Mouse (Mus musculus) 416B (cell line): Measurements from ENCODE around the gene Qpct.
A peak's percentile ranks its signal among the peaks of the same experiment; 100 is the strongest.

Source experiments
- DNase-seq: peaks from one replicate; pipeline ENCODE4 v3.0.0; 2011; ENCODE audit warnings: low read depth

Qpct gene

DNA sequence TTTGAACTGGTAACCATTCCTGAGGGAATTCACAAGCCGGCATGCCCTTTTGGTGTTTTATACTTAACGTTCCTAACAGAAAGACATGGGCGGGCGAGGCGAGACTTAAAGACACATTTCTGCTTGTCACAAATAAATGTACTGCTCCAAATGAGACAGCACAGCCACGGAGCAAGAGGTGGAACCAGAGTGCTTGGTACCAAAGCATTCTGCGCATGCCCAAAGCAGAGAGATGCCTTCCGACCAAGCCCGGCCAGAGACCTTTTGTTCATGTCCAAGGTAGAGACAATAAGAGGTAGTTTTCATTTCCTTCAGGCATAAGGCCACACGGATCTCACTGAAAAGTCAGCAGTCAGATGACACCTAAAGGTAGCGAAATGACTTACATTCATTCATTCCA lies 20.2 kb downstream of the Qpct start:
- DNase-seq, result no peak

DNA sequence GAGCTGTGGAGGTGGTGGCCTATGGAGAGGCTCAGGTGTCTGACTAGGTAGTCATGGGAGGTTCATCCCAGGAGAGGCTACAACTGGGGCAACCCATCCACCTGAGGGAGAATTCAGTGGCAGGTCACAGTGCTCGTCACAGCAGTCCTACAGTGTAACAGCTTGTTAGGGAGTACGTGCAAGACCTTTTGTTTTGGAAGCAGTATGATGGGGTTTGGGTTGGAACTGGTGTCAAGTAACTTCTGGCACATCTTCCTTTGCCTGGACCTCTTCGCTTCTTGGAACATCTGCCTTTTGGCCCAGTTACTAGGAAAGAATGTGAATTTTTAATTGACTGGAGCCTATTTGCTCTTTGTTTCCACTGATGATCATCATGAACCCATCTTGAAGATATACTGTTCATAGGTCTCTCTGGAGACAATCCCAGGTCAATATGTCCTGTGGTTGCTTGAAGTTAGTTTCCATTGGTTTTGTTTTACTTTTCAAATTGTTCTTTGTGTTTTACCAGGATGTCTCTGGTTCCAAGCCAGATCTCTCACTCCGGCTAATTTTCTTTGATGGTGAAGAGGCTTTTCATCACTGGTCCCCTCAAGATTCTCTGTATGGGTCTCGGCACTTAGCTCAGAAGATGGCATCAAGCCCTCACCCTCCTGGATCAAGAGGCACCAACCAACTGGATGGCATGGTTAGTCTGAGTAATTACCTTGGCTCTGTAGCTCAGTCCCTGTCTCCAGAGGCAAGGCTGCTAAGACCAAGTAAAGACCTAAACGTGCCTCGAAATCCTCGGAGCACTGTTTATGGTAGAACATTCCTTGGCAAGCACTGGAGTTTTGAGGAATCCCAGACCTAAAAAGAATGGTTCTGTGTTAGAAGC lies 25.5 kb downstream of the Qpct start:
- no peak for DNase-seq

DNA sequence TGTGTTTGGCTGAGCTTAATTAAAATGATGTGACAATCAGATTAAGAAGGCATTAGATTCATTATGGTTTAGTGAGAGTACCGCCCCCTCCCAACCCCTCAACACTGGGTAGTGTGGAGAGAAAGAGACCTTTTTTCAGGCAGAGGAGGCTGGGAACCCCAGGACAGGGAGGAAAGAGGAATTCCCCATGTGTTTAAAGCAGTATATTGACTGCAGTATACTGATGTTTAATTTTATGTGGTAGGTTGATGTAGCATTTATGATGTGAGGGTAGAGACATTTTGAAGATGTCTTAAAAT lies 26.1 kb downstream of the Qpct start:
- DNase-seq, result no peak

DNA sequence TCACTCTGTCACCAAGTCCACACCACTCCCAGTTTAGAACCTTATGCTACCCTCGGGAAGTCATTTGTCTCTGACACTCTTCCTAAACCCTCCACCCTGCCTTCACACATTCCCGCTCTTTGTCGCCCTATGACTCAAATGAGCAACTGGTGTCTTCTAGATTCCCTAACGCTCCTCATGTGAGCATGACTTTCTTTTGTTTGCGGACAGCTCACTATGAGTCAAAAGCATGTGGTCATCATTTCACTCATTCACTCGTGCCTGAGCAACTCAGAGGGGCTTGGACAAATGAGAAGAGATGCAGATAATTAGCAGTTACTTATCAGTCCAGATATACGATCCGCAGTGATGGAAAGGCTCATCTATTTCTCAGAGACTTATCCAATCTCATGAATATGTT lies 26.5 kb downstream of the Qpct start:
- DNase-seq, result no peak

DNA sequence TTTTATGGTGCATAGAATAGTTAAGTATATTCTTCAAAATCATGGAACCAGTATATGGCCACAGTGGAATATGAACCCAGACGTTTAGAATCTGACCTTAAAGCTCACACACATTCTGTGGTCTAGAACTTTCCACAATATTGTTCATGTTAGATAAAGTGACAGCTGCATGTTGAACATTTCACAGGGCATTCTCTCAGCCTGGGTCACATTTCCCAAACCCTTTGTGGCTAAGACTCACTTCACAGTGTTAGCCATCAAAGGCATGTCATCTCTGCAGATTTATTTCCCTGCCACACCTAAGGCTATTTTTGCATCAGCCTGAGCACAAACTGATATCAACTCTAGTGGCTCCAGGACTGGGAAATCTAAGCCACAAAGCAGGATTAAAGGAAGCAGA lies 40.0 kb downstream of the Qpct start:
- no peak for DNase-seq

DNA sequence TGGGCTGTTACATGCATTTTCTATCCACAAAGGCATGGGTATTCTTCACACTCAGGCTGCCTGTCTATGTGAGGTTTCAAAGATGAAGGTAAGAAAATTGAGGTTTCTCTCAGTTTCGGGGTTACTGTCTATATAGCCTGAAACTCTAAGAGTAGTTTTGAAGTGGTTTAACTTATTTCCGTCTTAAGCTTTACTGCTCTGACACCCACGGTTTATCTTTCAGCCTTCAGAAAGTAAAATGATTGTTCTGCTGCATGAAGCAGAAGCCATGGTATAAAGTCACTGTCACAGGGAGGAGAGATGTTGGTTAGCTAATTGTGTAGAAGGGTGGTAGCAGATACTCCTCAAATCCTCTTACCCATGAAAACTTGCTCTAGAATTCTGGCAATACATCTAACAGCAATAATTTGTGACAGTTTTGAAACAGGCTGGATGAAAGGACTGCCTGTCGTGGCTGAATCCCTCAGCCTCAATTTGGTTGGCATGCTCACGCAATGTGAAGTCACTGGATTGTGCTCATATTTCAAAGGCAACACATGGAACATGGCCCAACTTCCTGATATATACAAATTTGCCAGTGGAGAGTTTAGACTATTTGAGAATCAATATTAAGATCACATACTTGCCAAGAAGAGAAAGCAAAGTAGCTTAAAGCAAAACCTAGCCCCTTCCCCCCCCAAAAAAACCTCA lies 41.7 kb downstream of the Qpct start:
- no peak for DNase-seq

DNA sequence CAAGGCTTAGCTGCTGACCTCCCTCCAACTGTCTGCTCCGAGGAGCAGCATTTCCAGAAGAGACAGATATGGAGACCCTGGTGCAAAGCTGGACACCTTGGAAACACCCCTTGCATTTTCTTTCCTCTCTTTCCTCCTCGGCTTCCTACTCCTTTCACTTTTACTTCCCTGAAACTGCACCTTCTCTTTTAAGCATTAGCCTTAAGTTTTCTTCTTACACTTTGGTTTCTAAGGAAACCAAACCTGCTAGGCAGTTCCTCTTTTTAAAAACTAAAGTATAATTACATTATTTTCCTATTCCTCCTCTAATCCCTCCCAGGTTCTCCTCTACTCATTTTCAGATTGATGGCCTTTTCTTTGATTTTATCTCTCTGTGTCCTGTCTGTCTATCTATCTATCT lies 43.9 kb downstream of the Qpct start:
- DNase-seq, result peak; percentile 19

DNA sequence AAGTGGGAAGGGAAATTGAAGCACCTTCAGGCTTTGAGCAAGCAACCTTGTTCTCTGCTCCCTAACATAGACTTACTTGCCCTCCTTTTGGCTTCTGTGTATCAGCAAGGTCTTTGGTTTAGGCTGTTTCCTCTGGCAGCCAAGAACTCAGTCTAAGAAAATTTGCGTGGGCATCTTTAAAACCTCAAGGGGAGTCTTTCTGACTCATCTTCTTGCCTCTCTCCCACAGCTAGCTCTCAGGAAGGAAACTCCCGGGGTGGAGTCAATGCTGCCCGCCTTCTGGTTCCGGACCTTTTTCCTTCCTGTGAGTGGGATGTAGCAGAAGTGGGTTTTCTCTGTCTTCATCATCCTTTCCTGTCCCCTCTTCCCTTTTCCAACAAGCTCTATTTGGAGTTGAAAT lies 48.2 kb downstream of the Qpct start:
- peak; percentile 69 for DNase-seq

DNA sequence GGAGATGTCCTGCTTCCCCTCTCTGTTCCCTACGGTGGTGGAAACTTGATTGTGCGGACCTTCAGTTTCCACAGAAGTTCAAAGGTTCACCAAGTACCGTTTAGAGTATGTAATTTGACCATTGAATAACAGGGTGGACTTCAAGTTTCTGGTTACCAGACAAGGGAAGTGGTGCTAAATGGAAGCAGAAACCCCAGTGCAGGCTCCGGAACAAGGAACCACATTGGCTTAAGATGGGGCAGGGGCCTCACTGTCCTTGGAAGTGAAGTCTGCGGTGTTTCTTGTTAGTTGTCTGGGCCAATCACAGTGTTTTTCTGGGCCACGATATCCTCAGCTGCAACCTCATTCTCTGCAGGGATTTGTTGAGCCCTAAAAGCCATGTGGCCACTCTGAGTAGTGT lies 56.5 kb downstream of the Qpct start:
- DNase-seq, result no peak

DNA sequence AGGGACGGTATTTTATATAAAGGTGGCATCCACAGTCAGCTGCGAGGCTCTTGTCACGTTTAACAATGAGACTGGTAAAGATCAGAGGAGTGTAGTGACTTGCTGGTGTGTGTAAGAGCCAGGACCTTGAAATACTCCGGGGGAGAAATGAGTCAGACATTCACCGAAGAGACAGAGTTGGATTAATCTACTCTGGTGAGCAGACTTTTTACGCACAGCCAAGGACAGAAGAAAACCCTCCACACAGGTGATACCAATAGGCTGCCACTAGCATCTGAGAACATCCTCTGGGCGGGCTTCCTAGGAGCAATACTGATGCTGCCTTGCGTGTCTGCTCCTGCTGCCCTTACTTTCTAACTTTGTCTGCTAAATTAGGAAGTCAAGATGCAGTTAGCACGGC lies 57.9 kb downstream of the Qpct start:
- DNase-seq, result no peak

DNA sequence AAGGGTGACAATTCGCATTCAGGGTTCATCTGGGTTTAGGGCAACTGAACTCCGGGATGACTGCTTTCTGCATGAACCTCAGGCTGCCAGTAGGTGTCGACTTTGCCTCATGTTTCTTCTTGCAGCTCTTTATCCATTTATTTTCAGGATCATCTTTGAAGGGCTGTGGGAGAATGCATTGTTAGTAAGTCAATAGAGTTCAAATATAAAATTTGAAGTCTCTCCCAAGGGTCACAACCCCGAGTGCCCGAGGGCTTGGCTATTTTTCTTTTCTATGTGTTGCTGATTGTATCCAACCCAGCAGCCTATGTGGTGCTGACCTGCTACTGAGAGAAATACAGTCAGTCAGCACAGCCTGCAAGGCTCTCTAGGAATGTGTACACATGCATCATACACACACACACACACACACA lies 59.2 kb downstream of the Qpct start:
- DNase-seq, result peak; percentile 58

DNA sequence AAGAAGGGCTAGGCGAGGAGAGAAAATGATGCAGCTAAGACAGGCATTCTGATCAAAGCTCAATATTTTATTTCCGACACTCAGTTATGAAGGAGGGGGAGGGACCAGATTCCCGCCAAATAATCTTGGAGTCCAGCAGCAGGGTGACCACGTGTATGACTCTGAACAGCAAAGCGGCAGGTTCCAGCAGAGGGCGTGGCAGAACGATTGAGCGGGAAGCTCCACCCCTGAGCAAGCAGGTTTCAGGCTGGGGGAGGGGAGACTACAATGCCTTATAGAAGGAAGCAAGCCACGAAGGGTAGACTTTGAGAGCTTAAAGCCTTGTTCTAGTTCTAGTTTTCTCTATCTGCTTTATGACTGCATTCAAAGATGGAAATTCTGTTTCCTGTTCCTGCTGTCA lies 63.5 kb downstream of the Qpct start:
- peak; percentile 56 for DNase-seq

DNA sequence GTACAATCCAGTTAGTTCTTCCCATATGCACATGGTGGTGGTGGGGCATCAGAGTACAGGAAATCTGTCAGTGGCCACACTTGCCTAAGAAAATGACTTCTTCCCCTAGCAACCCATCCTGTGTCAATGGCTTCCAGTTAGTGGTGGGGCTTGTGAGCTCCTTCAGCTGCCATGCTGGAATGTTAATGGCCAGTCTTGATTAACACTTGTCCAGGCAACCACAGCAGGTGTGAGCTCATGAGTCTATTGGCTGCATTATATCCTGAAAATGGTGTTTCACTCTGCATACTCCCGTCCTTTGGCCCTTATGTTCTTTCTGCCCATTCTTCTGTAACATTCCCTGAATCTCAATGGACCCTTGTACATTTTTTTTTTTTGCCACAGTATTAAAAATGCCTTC lies 67.4 kb downstream of the Qpct start:
- DNase-seq, result no peak

DNA sequence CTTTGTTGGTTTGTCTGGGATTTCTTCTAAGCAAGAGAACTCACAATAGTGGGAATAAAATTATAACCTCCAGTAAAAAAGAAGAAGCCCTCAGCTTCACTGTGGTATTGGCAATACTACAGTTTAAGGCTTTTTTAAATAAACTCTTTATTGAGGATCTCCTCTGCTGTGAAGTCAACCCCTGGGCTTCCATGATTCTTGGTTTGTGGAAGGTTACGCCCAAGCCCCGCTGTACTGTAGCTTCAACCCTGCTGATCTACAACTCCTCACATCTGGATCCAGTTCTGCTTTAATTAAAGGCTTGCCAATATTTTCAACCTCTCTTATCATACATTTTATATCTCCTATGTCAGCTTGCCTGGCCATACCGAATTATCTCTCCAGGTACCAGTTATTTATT lies 68.6 kb downstream of the Qpct start:
- no peak for DNase-seq

DNA sequence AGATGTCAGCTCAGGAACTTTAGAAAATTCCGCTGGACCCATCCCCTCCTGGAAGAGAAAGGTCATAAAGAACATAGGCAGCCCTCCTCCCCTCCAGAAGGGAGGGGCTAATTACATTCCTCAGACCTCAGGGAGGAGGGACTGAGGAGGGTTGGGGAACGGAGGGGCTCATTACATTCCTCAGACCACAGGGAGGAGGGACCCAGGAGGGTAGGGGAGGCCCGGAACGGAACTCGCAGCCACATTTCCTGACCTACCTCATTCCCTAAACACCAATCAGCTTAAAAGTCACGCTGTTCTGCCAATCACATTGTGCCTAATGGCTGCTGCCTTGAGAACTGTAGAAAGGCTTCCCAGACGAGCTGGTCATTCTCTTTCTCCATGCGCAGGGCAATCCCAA lies 82.0 kb downstream of the Qpct start:
- DNase-seq, result no peak

DNA sequence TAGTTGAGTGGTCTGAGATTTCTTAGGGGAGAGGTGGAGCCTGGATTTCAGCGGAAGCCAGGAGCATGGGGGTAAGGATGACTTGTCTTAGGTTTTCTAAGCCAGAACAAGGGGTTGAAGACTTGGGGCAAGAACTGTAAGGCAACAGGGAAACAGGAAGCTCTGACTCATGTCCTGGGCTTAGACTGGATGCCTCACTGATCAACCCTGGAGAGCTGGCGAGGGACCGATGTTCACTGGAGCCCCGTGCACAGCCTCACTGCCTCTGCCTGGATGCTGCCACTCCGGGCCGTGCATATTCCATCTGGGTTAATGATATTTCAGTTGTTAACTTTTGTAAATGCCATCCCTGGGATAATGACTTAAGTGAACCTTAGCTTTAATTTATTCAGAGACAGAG lies 84.1 kb downstream of the Qpct start:
- peak; percentile 65 for DNase-seq

DNA sequence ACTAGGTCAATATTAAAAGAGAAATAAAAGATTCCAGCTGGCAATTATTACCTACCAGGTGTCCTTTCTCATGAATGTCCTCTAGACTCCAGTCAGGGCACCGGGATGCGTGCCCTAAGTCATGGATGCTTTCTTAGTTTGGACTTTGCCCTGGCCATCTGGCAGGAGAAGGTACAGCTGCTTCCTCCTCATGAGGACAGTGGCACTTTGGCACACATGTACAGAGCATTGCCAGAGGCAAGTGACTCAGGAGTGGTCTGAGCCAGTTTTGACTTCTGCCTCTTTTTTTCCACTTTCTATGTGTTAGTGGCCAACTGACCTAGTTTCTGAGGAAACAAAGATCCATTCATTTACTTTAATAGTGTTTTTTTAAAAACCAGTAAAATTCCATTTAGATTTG lies 84.7 kb downstream of the Qpct start:
- DNase-seq, result peak; percentile 39
